Mouse (Mus musculus): Measurements from ENCODE around the gene Serpina12.

The Serpina12 gene

DNA sequence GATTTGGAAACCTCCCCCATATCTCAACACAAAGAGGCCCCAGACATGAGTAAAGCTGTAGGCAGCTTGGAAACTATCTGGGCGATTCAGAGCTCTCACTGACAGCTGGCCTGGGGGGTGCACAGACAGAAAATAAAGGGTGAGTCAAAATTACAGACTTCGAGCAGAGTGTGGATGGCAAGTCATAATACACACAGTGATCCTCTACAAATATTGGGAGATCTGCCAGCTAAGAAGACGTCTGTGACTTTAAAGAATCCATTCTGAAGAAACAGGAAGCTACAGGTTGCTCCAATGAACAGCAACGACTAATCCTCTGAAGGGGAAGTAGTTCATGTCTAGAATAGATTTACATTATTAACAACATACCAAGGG is 41.0 kb downstream of the Serpina12 start:
- no peak for DNase-seq (ENCODE audit: low spot score)

GRCm38 (mm10) chr12:104002569-104003237 is 41.5 kb downstream of the Serpina12 start:
- DNase-seq (ENCODE audit: low spot score): no peak

DNA sequence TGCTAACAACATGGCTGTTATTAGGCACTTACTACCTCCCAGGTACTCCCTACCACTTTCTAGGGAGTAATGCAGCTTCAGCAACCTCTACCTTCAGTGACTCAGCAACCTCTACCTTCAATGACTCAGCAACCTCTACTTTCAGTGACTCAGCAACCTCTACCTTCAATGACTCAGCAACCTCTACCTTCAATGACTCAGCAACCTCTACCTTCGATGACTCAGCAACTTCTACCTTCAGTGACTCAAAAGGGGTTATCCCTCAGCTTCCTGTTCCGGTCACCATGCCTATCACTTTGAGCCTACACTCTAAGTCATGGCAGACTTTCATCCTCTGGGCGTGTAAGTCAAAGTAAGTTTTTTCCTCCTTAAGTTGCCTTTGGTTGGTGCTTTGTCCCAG is 43.6 kb downstream of the Serpina12 start:
- no peak for DNase-seq (ENCODE audit: low spot score)

DNA sequence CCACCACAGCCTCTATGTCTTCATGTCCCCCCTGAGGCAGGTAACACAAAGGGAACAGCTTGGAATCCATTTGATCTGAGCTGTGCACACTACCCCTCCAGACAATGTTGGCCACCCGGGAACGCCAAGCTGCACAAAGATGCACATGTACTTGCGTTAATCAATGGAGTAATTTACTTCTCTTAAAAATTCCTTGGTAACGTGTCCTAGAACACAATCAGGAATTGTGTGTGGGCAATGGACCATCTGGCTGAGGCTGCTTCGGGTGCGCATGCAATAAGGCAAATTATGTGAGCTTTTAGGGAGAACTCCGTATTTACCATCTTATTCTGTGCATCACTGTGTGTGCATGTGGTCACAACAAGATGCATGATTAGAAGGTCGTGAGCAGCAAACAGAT is 44.6 kb downstream of the Serpina12 start:
- no peak for DNase-seq (ENCODE audit: low spot score)

GRCm38 (mm10) chr12:103996513-103996912 is 47.7 kb downstream of the Serpina12 start:
- DNase-seq (ENCODE audit: low spot score): no peak

DNA sequence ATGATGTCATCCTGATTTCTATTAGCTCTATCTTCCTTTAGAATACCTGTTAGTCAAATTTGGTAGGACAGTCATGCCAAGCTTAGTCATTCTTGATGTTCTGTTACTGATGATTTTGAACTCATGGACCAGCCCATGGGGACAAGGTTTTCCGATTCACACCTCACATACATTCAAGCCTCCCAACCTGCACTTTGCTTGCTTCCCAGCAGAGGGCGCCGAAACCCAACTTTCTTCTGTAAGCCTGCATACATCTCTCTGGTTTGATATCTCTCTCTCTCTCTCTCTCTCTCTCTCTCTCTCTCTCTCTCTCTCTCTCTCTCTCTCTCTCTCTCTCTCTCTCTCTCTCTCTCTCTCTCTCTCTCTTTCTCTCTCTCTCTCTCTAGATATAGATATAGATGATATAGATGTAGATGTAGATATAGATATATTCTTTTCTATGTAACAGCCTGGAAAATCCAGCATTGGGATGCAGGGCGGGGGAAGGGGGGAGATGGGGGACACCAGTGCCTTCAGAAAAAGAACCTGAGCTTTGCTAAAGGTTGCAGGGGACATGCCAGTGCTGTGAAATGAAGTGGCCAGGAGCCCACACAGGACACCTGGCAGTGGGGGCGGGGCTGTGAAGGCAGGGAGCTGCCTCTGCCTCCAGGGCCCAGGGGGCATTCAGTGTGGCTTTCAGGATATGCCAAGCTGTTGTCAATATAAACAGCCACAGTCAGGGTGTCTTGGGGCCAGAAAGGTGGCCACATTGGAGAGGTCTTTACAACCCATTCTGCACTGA is 48.8 kb downstream of the Serpina12 start:
- peak; percentile 77 for DNase-seq (ENCODE audit: low spot score)

- DNase-seq (ENCODE audit: low spot score): no peak
Measured at GRCm38 (mm10) chr12:103992945-103993344, 51.3 kb downstream of the Serpina12 start.

- no peak for DNase-seq (ENCODE audit: low spot score)
Measured at GRCm38 (mm10) chr12:103989857-103990256, 54.4 kb downstream of the Serpina12 start, which contains the start of gene Serpina11. Gene Serpina11 (minus strand): TSS chr12:103989957.

GRCm38 (mm10) chr12:103989514-103989767 is 54.8 kb downstream of the Serpina12 start:
- DNase-seq (ENCODE audit: low spot score): no peak

- peak; percentile 8 for DNase-seq (ENCODE audit: low spot score)
Measured at GRCm38 (mm10) chr12:103988754-103989513, 55.3 kb downstream of the Serpina12 start.

DNA sequence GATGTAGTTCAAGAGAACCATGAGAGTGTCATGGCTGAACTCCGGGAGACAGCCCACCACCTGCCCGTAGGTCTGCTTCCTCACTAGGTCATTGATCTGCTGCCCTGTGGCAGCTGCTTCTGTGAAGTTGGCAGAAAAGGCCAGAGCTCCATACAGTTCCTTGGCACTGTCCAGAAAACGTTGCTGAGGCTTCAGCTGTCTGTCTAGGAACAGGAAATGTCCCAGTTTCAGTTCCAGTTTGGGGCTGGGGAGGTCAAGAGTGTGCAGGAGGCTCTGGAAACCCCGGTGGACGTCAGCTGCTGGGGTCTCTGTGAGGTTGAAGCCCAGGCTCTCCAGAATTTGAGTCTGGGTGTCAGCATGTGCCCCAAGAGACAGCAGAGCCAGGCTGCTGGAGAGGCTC is 58.4 kb downstream of the Serpina12 start:
- DNase-seq (ENCODE audit: low spot score): no peak

GRCm38 (mm10) chr12:103984935-103985334 is 59.3 kb downstream of the Serpina12 start:
- peak; percentile 69 for DNase-seq (ENCODE audit: low spot score)

GRCm38 (mm10) chr12:103981646-103982360 is 62.4 kb downstream of the Serpina12 start:
- DNase-seq (ENCODE audit: low spot score): no peak
